Mouse (Mus musculus) forelimb bud, embryonic 11.5 days (tissue): ENCODE measurements around the gene Apod.
A peak's percentile ranks its signal among the peaks of the same experiment; 100 is the strongest.
"Not testable (repeated sequence)": the region's sequence is repeated elsewhere in the genome, so short reads cannot be mapped to it uniquely, and the experiment has no call there.

ENCODE experiments used
- DNase-seq: peaks from one replicate; pipeline ENCODE4 v3.0.0-alpha.2; 2012; ENCODE audit warnings: low read depth, low spot score

Gene Apod

DNA sequence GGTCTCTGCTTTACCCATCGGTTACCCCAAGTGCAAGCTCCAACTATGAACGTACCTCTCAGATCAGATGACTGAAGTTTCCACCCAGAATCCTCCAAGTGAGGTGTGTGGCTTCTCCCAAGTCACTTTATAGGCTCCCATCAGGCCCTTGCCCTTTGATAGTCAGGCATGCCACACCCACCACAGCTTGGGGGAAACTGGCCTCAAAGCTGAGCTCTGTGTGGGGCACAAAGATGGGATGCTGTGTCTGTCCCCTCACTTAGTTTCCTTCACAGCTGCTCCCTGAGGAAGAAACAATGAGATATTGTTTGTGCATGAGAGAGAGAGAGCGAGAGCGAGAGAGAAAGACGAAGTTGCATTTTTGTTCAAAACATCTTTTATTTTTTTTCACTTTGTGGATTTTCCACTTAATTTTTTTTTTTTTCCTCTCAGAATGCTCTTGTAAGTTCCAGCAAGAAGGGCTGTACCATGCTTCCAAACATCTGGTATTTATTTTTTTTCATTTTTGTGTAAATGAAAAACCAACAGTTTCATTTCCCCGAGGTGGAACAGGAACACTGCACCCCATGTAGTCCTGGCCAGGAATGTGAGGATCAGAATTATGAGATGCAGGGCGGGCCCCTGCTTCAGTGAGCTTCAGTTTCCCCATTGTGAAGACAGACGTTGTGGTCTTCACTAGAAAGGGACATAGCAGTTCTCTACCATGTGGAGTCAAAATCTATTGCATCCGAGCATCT lies at the start of gene Apod:
Gene Apod (minus strand): TSS at position 312 of the 737 bp plus-strand sequence.
- DNase-seq = peak; percentile 11

DNA sequence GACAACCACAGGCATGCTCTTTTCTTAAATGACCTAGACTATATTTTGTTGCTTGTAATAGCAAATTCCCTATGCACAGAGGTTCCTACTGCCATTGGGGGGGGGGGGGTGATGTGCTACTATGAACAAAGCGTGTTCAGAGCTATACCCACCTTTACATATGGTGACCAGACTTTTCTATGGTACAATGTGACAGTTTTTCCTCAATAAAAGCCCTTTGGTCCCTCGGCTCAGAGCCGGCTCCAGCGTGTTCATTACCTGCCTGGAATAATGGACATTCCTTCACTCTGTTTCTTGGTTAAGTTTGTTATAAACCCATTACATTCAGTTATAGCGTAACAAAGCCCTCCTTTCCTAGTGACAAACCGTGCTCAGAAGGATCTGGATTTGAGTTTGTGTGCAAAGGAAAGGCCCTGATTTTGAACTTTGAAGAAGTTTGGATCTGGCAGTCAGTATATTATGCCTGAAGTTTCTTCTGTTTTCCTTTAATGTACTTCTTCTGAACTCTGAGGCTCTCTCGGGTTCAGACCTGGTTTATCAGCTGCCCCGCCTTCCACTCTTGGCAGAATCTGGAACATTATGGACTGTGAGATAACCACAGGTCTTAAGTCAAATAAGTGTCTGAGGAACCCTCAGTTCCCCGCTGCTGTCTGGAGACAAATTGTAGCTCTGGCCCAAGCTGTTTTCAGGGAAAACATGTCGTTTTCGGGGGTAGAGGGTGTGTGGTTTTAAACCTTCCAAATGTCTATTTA lies 49.3 kb upstream of the Apod start:
- DNase-seq = no peak

- DNase-seq = no peak
Observed at GRCm38 (mm10) chr16:31359542-31359941, 44.9 kb upstream of the Apod start.

DNA sequence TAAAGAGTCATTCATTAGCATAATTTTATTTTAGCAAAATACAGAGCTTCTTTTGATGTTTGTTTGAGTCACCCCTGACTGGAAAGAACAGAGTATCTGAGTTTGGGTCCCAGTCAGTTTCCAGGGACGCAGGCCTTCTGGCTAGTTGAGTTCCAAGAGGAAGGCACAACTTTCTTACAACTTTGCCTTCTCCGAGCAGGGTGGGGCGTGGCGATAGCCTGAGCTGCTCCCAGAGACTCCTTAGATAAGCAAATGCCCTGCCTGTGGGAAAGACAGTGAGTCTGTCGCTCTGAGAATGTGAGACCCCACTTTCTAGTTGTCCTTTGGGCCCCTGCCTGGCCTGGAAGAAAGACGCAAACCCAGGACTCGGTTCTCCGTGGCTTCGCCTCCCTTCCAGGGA lies 44.4 kb upstream of the Apod start:
- DNase-seq = no peak

- no peak for DNase-seq
Observed at GRCm38 (mm10) chr16:31358576-31358975, 44.0 kb upstream of the Apod start.

- DNase-seq = no peak
Observed at GRCm38 (mm10) chr16:31355882-31356281, 41.3 kb upstream of the Apod start.

- peak; percentile 88 for DNase-seq
Observed at GRCm38 (mm10) chr16:31354341-31355329, 40.0 kb upstream of the Apod start.

- DNase-seq = no peak
Observed at GRCm38 (mm10) chr16:31352996-31353395, 38.4 kb upstream of the Apod start.

- DNase-seq = no peak
Observed at GRCm38 (mm10) chr16:31347581-31347980, 33.0 kb upstream of the Apod start.

GRCm38 (mm10) chr16:31342966-31343365 lies 28.4 kb upstream of the Apod start:
- peak; percentile 39 for DNase-seq

GRCm38 (mm10) chr16:31342556-31342955 lies 27.9 kb upstream of the Apod start:
- peak; percentile 38 for DNase-seq

GRCm38 (mm10) chr16:31339332-31339731 lies 24.7 kb upstream of the Apod start:
- no peak for DNase-seq

DNA sequence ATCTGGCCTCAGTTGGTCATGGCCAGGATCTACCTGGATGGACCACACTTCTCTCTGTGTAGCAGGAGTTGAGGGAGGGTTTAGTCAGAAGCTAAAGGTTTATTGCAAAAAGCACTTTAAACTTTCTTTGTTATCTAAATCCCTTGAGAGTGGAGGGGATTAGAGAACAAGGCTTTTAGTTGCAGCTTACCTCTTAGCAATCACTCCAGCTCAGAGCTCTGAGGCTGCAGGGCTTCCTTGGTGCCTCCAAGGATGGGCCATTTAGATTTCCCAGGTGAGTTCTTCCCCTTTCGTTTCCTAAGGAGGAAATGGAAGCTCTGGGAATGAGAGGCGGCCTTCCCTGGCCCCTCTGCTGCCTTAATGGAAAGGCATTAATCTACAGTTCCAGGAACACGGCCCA lies 23.3 kb upstream of the Apod start:
- DNase-seq = no peak

GRCm38 (mm10) chr16:31334796-31335195 lies 20.2 kb upstream of the Apod start:
- DNase-seq = no peak

DNA sequence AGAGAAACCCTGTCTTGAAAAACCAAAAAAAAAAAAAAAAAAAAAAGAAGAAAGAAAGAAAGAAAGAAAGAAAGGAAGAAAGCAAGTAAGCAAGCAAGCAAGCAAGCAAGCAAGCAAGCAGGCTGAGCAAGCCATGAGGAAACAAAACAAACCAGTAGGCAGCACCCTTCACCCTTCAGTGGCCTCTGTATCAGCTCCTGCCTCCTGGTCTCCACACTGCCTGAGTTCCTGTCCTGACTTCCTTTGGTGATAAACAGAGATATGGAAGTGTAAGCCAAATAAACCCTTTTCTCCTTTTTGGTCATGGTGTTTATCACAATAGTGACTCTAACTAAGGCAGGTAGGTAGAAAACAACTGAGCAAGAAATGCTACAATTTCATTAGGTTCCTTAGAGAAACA lies 18.0 kb upstream of the Apod start:
- DNase-seq = no peak

- not testable (repeated sequence) for DNase-seq
Observed at GRCm38 (mm10) chr16:31330970-31331369, 16.4 kb upstream of the Apod start.

- no peak for DNase-seq
Observed at GRCm38 (mm10) chr16:31329668-31330067, 15.1 kb upstream of the Apod start.

DNA sequence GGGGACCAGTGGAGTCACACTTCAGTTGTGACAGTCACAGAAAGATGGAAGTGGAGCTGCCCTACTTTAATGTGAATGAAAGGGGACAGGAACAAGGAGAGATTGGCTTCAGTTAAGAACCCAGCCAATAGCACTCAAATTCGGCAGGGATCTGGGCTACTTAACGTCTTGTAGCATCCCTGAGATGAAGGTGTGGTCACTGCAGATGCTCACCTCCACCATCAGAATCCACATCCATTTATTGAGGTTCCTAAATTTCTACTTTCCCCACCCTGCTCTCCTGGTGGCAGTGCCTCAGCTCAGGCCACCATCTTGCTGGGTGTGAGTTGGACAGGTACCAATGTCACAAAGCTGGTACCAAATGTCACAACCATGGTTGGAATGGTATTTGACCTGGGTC lies 13.3 kb upstream of the Apod start:
- no peak for DNase-seq

- DNase-seq = no peak
Observed at GRCm38 (mm10) chr16:31327430-31327829, 12.8 kb upstream of the Apod start.

- DNase-seq = no peak
Observed at GRCm38 (mm10) chr16:31326679-31327078, 12.1 kb upstream of the Apod start.

DNA sequence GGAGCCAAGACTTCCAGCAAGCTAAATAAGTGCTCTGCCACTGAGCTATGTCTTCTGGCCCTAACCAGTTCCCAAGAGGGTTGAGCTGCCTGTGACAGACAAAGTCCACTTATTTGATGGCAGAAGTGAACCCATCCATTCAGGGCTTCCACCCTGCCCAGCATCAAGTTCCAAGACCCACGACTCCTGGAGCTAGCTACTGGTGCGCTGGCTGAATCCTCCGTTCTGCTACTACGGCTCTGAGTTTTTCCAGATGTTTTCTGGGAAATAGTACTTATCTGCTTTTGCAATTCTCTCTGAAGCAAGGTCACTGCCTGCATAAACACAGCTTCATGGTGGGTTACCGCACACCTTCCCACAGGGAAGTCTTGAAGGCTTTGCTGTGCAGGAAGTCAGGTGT lies 11.4 kb upstream of the Apod start:
- DNase-seq = no peak

DNA sequence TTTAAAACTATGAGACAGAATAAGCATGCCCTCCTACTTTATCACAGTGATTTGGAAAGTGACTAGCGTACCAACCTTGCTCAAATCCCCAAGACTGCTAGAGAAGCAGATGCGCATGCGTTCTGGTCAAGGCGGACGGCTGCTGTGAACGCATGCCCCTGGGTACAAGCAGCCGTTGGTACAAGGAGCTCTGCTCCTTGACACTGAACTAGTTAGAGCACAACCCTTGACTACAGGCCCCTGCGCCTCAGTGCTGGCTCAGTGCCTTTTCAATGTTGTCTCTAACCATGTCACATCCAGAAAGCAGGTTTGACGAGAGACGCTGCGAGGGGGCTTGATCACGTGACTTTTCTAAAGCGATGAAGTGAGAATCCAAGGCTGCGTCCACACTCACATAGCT lies 10.5 kb upstream of the Apod start:
- DNase-seq = no peak
